Mouse (Mus musculus): Measurements from ENCODE around the gene Slc6a16. TPM values are rescaled to one million over a fixed set of nuclear protein-coding genes. Genes with fewer than 3 reads are reported as not detected.
A peak's percentile ranks its signal among the peaks of the same experiment; 100 is the strongest.
"Not testable (repeated sequence)": the region's sequence is repeated elsewhere in the genome, so short reads cannot be mapped to it uniquely, and the experiment has no call there.

Slc6a16 gene
- polyA plus RNA-seq, 2 experiments, result 0.03 TPM; not detected in 1

DNA sequence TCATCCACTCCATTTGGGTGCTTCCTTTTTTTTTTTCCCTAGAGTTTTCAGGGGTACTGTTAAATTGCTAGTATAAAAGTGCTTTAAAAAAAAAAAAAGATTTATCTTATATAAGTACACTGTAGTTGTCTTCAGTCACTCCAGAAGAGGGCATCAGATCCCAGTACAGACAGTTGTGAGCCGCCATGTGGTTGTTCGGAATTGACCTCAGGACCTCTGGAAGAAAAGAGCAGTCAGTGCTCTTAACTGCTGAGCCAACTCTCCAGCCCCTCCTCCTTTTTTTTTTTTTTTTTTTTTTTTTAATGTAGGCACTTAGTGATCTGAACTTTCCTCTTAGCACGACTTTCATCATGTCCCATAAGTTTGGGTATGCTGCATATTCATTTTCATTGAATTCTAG is 6.8 kb downstream of the Slc6a16 start:
- WGBS (ENCODE audit: insufficient replicate concordance), result 43% methylated on average over 3 of the region's 3 CpGs
- Histone ChIP-seq H3K27me3 (ENCODE audit: control insufficient read depth, insufficient read depth, low read length) (no peaks in the 10 kb centered on the region), H3K4me3 (ENCODE audit: insufficient read depth in 1 of 2, low read depth in 2 of 2, low read length in 2 of 2) (no peak overlapping the region), H3K36me3 (replicated peaks; ENCODE audit: control insufficient read depth, insufficient read depth, low read depth) (no peaks in the 10 kb centered on the region), H3K4me1 (replicated peaks; ENCODE audit: control insufficient read depth in 2 of 2, insufficient read depth in 2 of 2, low read length in 1 of 2) (no peaks in the 10 kb centered on the region), H3K27ac (no peak overlapping the region), H3K9me3 (ENCODE audit: control insufficient read depth, low read length) (no peaks in the 10 kb centered on the region), H3K9ac (replicated peaks) (no peak overlapping the region), H3K4me2 (ENCODE audit: low read depth) (no peak overlapping the region)
- DNase-seq (ENCODE audit: low read depth in 3 of 3, low spot score in 3 of 3) (no peak), ATAC-seq (ENCODE audit: insufficient read depth) (no peak)
- TF ChIP-seq EP300 (IDR thresholded peaks at IDR 0.05; ENCODE audit: low read depth) (no peak), CTCF (IDR thresholded peaks at IDR 0.05; ENCODE audit: low read depth) (peak; percentile 5; the same call in 1 of the 2 replicates)

DNA sequence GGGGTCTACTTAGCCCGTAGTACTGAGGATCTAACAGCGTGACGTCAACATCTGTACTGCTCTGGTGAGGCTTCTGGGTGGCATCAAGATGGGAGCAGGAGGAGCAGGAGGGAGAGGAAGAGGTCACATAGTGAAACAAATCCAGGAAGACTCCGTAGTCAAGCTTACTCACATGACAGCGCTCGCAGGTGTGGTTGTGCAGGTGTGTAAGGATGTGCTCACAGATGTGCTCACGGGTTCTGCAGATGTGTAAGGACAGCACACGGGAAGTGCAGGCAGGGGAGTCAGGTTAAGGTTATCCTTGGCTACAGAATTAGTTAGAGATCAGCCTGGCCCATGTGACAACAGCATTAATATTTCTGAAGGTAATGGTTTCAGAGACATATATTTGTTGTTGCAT is 12.9 kb downstream of the Slc6a16 start:
- no peak overlapping the region for H3K27ac ChIP-seq
- no peak for ATAC-seq (ENCODE audit: insufficient read depth)
- no peak overlapping the region for H3K4me2 ChIP-seq (ENCODE audit: low read depth)
- H3K9me3 ChIP-seq (ENCODE audit: control insufficient read depth, low read length), result no peaks in the 10 kb centered on the region
- 77% methylated on average over 8 of the region's 8 CpGs for WGBS (ENCODE audit: insufficient replicate concordance)
- no peak overlapping the region for H3K4me3 ChIP-seq (ENCODE audit: insufficient read depth in 1 of 2, low read depth in 2 of 2, low read length in 2 of 2)
- no peaks in the 10 kb centered on the region for H3K27me3 ChIP-seq (ENCODE audit: control insufficient read depth, insufficient read depth, low read length)
- TF ChIP-seq CTCF (IDR thresholded peaks at IDR 0.05; ENCODE audit: low read depth) (no peak), EP300 (IDR thresholded peaks at IDR 0.05; ENCODE audit: low read depth) (no peak)
- DNase-seq (ENCODE audit: low read depth in 3 of 3, low spot score in 3 of 3), result no peak
- no peaks in the 10 kb centered on the region for H3K36me3 ChIP-seq (replicated peaks; ENCODE audit: control insufficient read depth, insufficient read depth, low read depth)
- H3K9ac ChIP-seq (replicated peaks), result no peak overlapping the region
- no peaks in the 10 kb centered on the region for H3K4me1 ChIP-seq (replicated peaks; ENCODE audit: control insufficient read depth in 2 of 2, insufficient read depth in 2 of 2, low read length in 1 of 2)

DNA sequence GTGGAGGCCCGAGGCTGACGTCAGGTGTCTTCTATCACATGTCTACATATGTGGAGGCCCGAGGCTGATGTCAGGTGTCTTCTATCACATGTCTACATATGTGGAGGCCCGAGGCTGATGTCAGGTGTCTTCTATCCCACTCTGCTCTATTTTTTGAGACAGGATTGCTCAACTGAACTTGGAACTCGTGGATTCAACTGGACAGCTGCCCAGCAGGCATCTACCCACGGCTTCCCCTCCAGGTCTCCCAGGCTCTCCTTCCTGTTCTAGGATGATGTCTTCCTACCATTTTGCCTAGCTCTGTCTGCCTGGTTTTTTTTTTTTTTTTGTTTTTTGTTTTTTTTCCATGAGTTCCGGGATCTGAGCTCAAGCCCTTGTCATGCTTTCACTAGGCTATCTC is 14.9 kb downstream of the Slc6a16 start:
- not testable (repeated sequence) for ATAC-seq (ENCODE audit: insufficient read depth); DNase-seq (ENCODE audit: low read depth in 3 of 3, low spot score in 3 of 3); H3K4me2 ChIP-seq (ENCODE audit: low read depth); H3K27me3 ChIP-seq (ENCODE audit: control insufficient read depth, insufficient read depth, low read length); H3K4me3 ChIP-seq (ENCODE audit: insufficient read depth in 1 of 2, low read depth in 2 of 2, low read length in 2 of 2); H3K36me3 ChIP-seq (replicated peaks; ENCODE audit: control insufficient read depth, insufficient read depth, low read depth); H3K27ac ChIP-seq; H3K4me1 ChIP-seq (replicated peaks; ENCODE audit: control insufficient read depth in 2 of 2, insufficient read depth in 2 of 2, low read length in 1 of 2); H3K9ac ChIP-seq (replicated peaks); H3K9me3 ChIP-seq (ENCODE audit: control insufficient read depth, low read length)
- WGBS (ENCODE audit: insufficient replicate concordance), result 55% methylated on average over 5 of the region's 7 CpGs

DNA sequence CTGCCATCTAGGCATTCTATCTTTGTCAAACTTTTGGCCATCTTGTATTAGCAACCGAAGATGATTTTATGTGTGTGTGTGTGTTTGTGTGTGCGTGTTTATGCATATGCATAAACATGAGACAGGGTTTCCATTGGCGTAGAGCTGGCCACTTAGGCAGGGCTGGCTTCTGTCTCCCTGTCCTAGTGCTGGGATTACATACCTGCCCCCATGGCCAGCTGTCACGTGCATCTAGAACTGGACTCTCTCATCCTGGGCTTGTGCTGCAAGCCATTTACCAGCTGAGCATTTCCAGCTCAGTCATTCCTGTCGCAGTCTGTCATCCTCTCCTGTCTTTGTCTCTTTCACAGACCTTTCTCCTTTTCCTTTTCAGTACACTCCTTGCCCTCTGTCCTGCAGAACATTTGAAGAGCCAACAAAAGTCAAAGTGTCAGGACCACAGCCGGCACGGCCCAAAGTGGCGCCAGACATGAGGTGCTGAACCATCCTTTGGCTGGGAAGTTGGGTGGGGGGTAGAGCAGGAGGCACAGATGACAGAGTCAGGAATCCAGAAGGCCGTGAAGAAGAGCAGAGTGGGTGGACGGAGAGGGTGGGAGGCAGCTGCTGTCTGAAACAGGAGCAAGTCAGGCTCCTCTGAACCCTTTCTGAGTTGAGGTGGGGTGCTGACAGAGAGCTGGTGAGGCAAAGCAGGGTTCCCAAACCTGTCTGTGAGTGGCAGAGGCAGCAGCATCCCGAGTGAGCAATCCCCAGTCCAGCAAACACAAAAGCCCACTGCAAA is 16.4 kb downstream of the Slc6a16 start:
- no peak overlapping the region for H3K4me2 ChIP-seq (ENCODE audit: low read depth)
- ATAC-seq (ENCODE audit: insufficient read depth), result no peak
- 51% methylated on average over 11 of the region's 11 CpGs for WGBS (ENCODE audit: insufficient replicate concordance)
- H3K4me1 ChIP-seq (replicated peaks; ENCODE audit: control insufficient read depth in 2 of 2, insufficient read depth in 2 of 2, low read length in 1 of 2), result no peaks in the 10 kb centered on the region
- no peak overlapping the region for H3K27ac ChIP-seq
- H3K36me3 ChIP-seq (replicated peaks; ENCODE audit: control insufficient read depth, insufficient read depth, low read depth), result no peaks in the 10 kb centered on the region
- DNase-seq (ENCODE audit: low read depth in 3 of 3, low spot score in 3 of 3), result no peak
- no peaks in the 10 kb centered on the region for H3K27me3 ChIP-seq (ENCODE audit: control insufficient read depth, insufficient read depth, low read length)
- no peak overlapping the region for H3K9ac ChIP-seq (replicated peaks)
- H3K4me3 ChIP-seq (ENCODE audit: insufficient read depth in 1 of 2, low read depth in 2 of 2, low read length in 2 of 2), result no peak overlapping the region
- TF ChIP-seq CTCF (IDR thresholded peaks at IDR 0.05; ENCODE audit: low read depth) (no peak), EP300 (IDR thresholded peaks at IDR 0.05; ENCODE audit: low read depth) (no peak)
- no peaks in the 10 kb centered on the region for H3K9me3 ChIP-seq (ENCODE audit: control insufficient read depth, low read length)

DNA sequence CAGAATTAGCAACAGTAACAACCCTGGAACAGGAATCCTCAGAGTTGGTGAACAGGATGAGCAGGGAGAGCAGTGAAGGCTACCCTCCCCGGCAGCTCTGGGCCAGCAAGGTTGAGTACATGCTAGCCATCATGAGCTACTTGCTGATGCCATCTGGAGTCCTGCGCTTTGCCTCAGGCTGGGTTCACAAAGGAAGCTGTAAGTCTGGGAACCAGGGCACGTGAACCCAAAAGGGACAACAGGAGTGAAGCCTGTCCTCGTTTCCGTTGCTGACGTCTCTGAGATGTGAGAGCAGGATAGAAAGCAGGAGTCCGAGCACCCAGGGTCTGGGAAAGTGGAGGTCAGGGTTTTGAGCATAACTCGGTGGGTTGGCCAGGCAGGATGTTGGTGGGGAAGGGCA is 18.4 kb downstream of the Slc6a16 start:
- no peak for ATAC-seq (ENCODE audit: insufficient read depth)
- Histone ChIP-seq H3K27ac (no peak overlapping the region), H3K4me2 (ENCODE audit: low read depth) (no peak overlapping the region), H3K9ac (replicated peaks) (no peak overlapping the region), H3K27me3 (ENCODE audit: control insufficient read depth, insufficient read depth, low read length) (no peaks in the 10 kb centered on the region), H3K4me1 (replicated peaks; ENCODE audit: control insufficient read depth in 2 of 2, insufficient read depth in 2 of 2, low read length in 1 of 2) (0 out of 4 replicates have a peak, but pooled peaks cover 0 to 2% of the 10 kb centered on the region in 2 experiments), H3K4me3 (ENCODE audit: insufficient read depth in 1 of 2, low read depth in 2 of 2, low read length in 2 of 2) (no peak overlapping the region), H3K9me3 (ENCODE audit: control insufficient read depth, low read length) (no peaks in the 10 kb centered on the region), H3K36me3 (replicated peaks; ENCODE audit: control insufficient read depth, insufficient read depth, low read depth) (no peaks in the 10 kb centered on the region)
- DNase-seq (ENCODE audit: low read depth in 3 of 3, low spot score in 3 of 3), result no peak
- no peak for TF ChIP-seq EP300 (IDR thresholded peaks at IDR 0.05; ENCODE audit: low read depth)
- TF ChIP-seq CTCF (IDR thresholded peaks at IDR 0.05; ENCODE audit: low read depth), result no peak
- WGBS (ENCODE audit: insufficient replicate concordance), result 66% methylated on average over 8 of the region's 8 CpGs
